14 mouse cellular contexts compared by ENCODE assay signal in the genomic region with DNA sequence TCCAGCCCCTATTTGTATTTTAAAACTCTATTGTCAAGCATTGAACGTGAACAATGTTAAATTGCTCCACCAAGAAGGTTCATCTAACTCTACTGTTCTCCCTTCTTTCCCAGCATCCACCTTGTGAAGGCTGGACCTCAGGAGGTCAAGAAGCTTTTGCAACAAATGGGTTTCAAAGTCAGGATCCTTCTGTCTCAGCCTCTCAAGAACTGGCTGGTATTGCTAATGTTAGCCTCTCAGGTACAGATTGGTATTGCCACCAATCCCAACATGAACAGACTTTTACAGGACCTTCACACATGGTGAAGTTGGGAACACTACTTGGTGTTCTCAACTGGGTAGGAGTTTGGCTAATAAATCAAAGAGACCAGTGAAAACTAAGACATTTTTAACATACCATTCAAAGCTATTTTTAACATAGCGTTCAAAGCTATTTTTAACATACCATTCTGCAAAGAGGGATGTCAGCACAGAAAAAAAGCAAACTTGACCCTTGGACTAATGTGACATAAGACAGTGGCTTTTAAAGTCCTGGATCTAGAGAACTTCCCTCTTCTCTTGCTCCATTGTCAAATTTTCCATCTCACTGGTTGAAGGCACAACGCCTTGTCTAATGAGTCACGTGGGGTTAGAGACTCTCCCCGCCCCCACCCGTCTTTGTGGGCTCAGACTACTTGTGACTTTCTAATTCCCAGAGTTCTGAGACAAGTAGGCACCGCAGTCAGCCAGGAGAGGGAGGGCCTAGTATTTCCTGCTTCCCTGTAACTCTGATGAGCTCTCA. TPM values are rescaled to one million over a fixed set of nuclear protein-coding genes. Genes with fewer than 3 reads are reported as not detected.
DNase-seq lines count a peak whose midpoint lies in the region; ATAC-seq and TF ChIP-seq lines count a peak whose summit lies in the region.
"Had no signal": no experiment of that assay in that cellular context is flagged by ENCODE, and none has a peak within 500 bp of the region (broad histone marks: within the 10 kb centered on the region; RNA-seq: fewer than 3 reads in every experiment).

No protein-coding gene starts in this region.

- no peaks in the 10 kb centered on the region for H3K36me3 ChIP-seq in heart, embryonic 13.5 days
- no peaks in the 10 kb centered on the region for H3K36me3 ChIP-seq in CH12.LX (replicated peaks in 1 of 2; ENCODE audit: control insufficient read depth in 1 of 2, insufficient read depth in 1 of 2, low read length in 1 of 2)
- H3K36me3 ChIP-seq: G1E; hindbrain, embryonic 13.5 days; neural tube, embryonic 13.5 days had no signal

- H3K9me3 ChIP-seq in heart, embryonic 13.5 days: no peaks in the 10 kb centered on the region
- no peaks in the 10 kb centered on the region for H3K9me3 ChIP-seq in CH12.LX (replicated peaks; ENCODE audit: low read length)
- H3K9me3 ChIP-seq: neural tube, embryonic 13.5 days had no signal

- dilution Hi-C loops in CH12.LX (cut with MboI; ENCODE audit: extremely low pct_ligation_motif_present, extremely low pct_unique_long_range_greater_than_20kb, low sequenced_read_pairs): no loop called here

- 20% methylated on average over 7 of the region's 7 CpGs for WGBS in heart, embryonic 13.5 days

- DNase-seq in heart, postnatal 4 days: no peak
- DNase-seq in CH12.LX (ENCODE audit: extremely low read depth): peak; percentile 81
- DNase-seq in lung, postnatal 36 days: peak; percentile 74
- no peak for DNase-seq in adrenal gland, postnatal 4 days (ENCODE audit: low spot score in 2 of 2)
- DNase-seq in cerebellum, adult 8-10 months: no peak
- no peak for DNase-seq in thymus, postnatal 4 days
- DNase-seq: thymus, postnatal 14 days had no signal

- no peak for TF ChIP-seq CTCF in CH12.LX (conservative IDR thresholded peaks at IDR 0.05 in 1 of 2, IDR thresholded peaks at IDR 0.05 in 1 of 2; ENCODE audit: low read depth in 2 of 2, low read length in 2 of 2)
- no peak for TF ChIP-seq CTCF in embryonic fibroblast, embryonic 13.5 days (IDR thresholded peaks at IDR 0.05; ENCODE audit: borderline replicate concordance, insufficient read depth, low read length)

- H3K4me2 ChIP-seq in heart, embryonic 13.5 days: no peak overlapping the region; the same call in 1 of the 2 replicates
- H3K4me2 ChIP-seq in CH12.LX (ENCODE audit: insufficient read depth, low read depth, poor library complexity, severe bottlenecking): peak overlapping the region; percentile 59
- H3K4me2 ChIP-seq: hindbrain, embryonic 13.5 days; neural tube, embryonic 13.5 days had no signal

- no peaks in the 10 kb centered on the region for H3K27me3 ChIP-seq in heart, embryonic 13.5 days (replicated peaks)
- no peaks in the 10 kb centered on the region for H3K27me3 ChIP-seq in CH12.LX (replicated peaks)
- H3K27me3 ChIP-seq: hindbrain, embryonic 13.5 days; neural tube, embryonic 13.5 days had no signal

- no peaks in the 10 kb centered on the region for H3K79me2 ChIP-seq in CH12.LX (replicated peaks; ENCODE audit: control insufficient read depth, extremely low read depth, insufficient read depth, poor library complexity, severe bottlenecking)

- H3K27ac ChIP-seq in heart, embryonic 13.5 days (replicated peaks): peak overlapping the region; percentile 76
- H3K27ac ChIP-seq in CH12.LX (ENCODE audit: insufficient read depth, low read depth): no peak overlapping the region
- H3K27ac ChIP-seq in embryonic fibroblast, embryonic 13.5 days (ENCODE audit: insufficient read depth, low read length): peak overlapping the region; percentile 59
- H3K27ac ChIP-seq: hindbrain, embryonic 13.5 days; neural tube, embryonic 13.5 days had no signal

- TF ChIP-seq POLR2A in CH12.LX (IDR thresholded peaks at IDR 0.05; ENCODE audit: low read depth, low read length): no peak
- no peak for TF ChIP-seq POLR2A in embryonic fibroblast, embryonic 13.5 days (IDR thresholded peaks at IDR 0.05; ENCODE audit: low read depth, low read length)

- no peak overlapping the region for H3K9ac ChIP-seq in heart, embryonic 13.5 days
- no peak overlapping the region for H3K9ac ChIP-seq in CH12.LX (ENCODE audit: insufficient read depth, low read depth)
- H3K9ac ChIP-seq: hindbrain, embryonic 13.5 days; neural tube, embryonic 13.5 days had no signal

- TF ChIP-seq RAD21 in CH12.LX (IDR thresholded peaks at IDR 0.05; ENCODE audit: low read depth, low read length): no peak

- no peak overlapping the region for H3K4me3 ChIP-seq in heart, embryonic 13.5 days
- H3K4me3 ChIP-seq in CH12.LX (replicated peaks in 1 of 3; ENCODE audit: low read depth in 2 of 3, low read length in 2 of 3, poor library complexity in 1 of 3): no peak overlapping the region
- H3K4me3 ChIP-seq in embryonic fibroblast, embryonic 13.5 days (ENCODE audit: insufficient read depth, low read length): no peak overlapping the region
- H3K4me3 ChIP-seq: hindbrain, embryonic 13.5 days; neural tube, embryonic 13.5 days had no signal

- no peak for ATAC-seq in heart, embryonic 13.5 days (ENCODE audit: extremely low read depth, insufficient number of reproducible peaks, low FRiP score, low TSS enrichment)

- H3K4me1 ChIP-seq in heart, embryonic 13.5 days: peaks cover 36% of the 10 kb centered on the region
- peaks cover 28 to 66% of the 10 kb centered on the region in 2 experiments for H3K4me1 ChIP-seq in CH12.LX (ENCODE audit: control insufficient read depth in 1 of 2, insufficient read depth in 2 of 2)
- peaks cover 3% of the 10 kb centered on the region; the same call in 1 of the 2 replicates for H3K4me1 ChIP-seq in embryonic fibroblast, embryonic 13.5 days (ENCODE audit: control insufficient read depth, insufficient read depth, low read length)
- H3K4me1 ChIP-seq: neural tube, embryonic 13.5 days had no signal

- peak; percentile 63 for TF ChIP-seq EP300 in CH12.LX (IDR thresholded peaks at IDR 0.05; ENCODE audit: low read length)

- in situ Hi-C loops in CH12.LX (cut with MboI; ENCODE audit: low pct_ligation_motif_present, low pct_unique_long_range_greater_than_20kb, low sequenced_read_pairs): loop anchor here (5.0 kb wide), 1 partner anchor 52 kb away; no protein-coding TSS in a partner anchor

TF ChIP-seq in CH12.LX, 34 proteins besides CTCF, POLR2A, EP300 and RAD21:
- TF ChIP-seq MAX (IDR thresholded peaks at IDR 0.05; ENCODE audit: low read length) (no peak), ELF1 (IDR thresholded peaks at IDR 0.05; ENCODE audit: low read depth, low read length) (no peak), MAFK (IDR thresholded peaks at IDR 0.05; ENCODE audit: insufficient replicate concordance, low read length) (no peak), ETS1 (conservative IDR thresholded peaks at IDR 0.05; ENCODE audit: low read depth, low read length) (peak; percentile 61; the same call in 1 of the 2 replicates), ZC3H11A (IDR thresholded peaks at IDR 0.05; ENCODE audit: low read depth, low read length) (no peak), PAX5 (IDR thresholded peaks at IDR 0.05; ENCODE audit: low read length) (no peak), JUN (IDR thresholded peaks at IDR 0.05; ENCODE audit: insufficient read depth, low read depth, low read length) (peak; percentile 50; the same call in 1 of the 2 replicates), USF1 (IDR thresholded peaks at IDR 0.05; ENCODE audit: low read depth, low read length) (peak; percentile 83), KAT2A (IDR thresholded peaks at IDR 0.05; ENCODE audit: insufficient replicate concordance, low read length) (no peak), MEF2A (IDR thresholded peaks at IDR 0.05; ENCODE audit: borderline replicate concordance, low read depth, low read length) (no peak), TBP (conservative IDR thresholded peaks at IDR 0.05; ENCODE audit: low read depth, low read length) (no peak), MYC (IDR thresholded peaks at IDR 0.05; ENCODE audit: low read depth, low read length) (no peak), USF2 (conservative IDR thresholded peaks at IDR 0.05; ENCODE audit: low read depth, low read length) (peak; percentile 80), E2F4 (IDR thresholded peaks at IDR 0.05; ENCODE audit: insufficient replicate concordance, low read depth, low read length) (no peak), JUND (conservative IDR thresholded peaks at IDR 0.05; ENCODE audit: low read depth, low read length) (0 out of 2 replicates have a peak, but pooled peaks have one; percentile 37), CHD1 (IDR thresholded peaks at IDR 0.05; ENCODE audit: low read depth, low read length) (no peak), GABPA (IDR thresholded peaks at IDR 0.05; ENCODE audit: insufficient replicate concordance, low read depth, low read length) (no peak), IRF4 (IDR thresholded peaks at IDR 0.05; ENCODE audit: low read depth, low read length) (no peak), CHD2 (IDR thresholded peaks at IDR 0.05; ENCODE audit: low read length) (no peak; the same call in 1 of the 2 replicates), ZNF384 (IDR thresholded peaks at IDR 0.05; ENCODE audit: low read depth, low read length) (no peak), TCF12 (IDR thresholded peaks at IDR 0.05; ENCODE audit: low read depth, low read length) (no peak), SIN3A (IDR thresholded peaks at IDR 0.05; ENCODE audit: low read length) (no peak), MXI1 (IDR thresholded peaks at IDR 0.05; ENCODE audit: low read depth, low read length) (no peak), NRF1 (IDR thresholded peaks at IDR 0.05; ENCODE audit: low read depth, low read length) (no peak), MAZ (IDR thresholded peaks at IDR 0.05; ENCODE audit: low read depth, low read length) (no peak), BHLHE40 (IDR thresholded peaks at IDR 0.05; ENCODE audit: low read depth, low read length) (peak; percentile 88)

RNA-seq across cellular contexts. Expression of a gene that starts 19.6 kb away (rescaled TPM):
- polyA plus RNA-seq in heart, embryonic 13.5 days (2015; fragmentation: Nextera tagmentation; extraction: Ambion mirVana): 0.08 TPM in 1 of 2 replicates, not detected in the other
- total RNA-seq in heart, postnatal 4 days (2021): under 1 TPM; 0.09 to 0.17 TPM
- 0.04 TPM in 1 of 2 replicates, not detected in the other for total RNA-seq in CH12.LX (2012; rRNA removed)
- 0.09 TPM in 1 of 2 replicates, not detected in the other for total RNA-seq in CH12.LX (2014; rRNA removed)
- not detected in 2 replicates for polyA plus RNA-seq in CH12.LX (2012; ENCODE audit: insufficient read length, low read depth)
- polyA plus RNA-seq in embryonic fibroblast, embryonic 13.5 days (2011; ENCODE audit: insufficient read length, low read depth, missing spikeins): not detected in 2 replicates
- total RNA-seq in adrenal gland, postnatal 4 days (2021): under 1 TPM; 0.17 to 0.22 TPM
- polyA plus RNA-seq: G1E; liver, embryonic 16.5 days; neural tube, embryonic 13.5 days; small intestine, adult 2 months had no signal

RNA-seq across cellular contexts. Expression of a gene that starts 26.8 kb away (rescaled TPM):
- 8.1 and 9.7 TPM in 2 replicates for polyA plus RNA-seq in heart, embryonic 13.5 days (2015; fragmentation: Nextera tagmentation; extraction: Ambion mirVana)
- total RNA-seq in heart, postnatal 4 days (2021): 10 to 100 TPM; 12.0 to 12.5 TPM
- total RNA-seq in CH12.LX (2012; rRNA removed) (5.4 and 5.9 TPM in 2 replicates), CH12.LX (2014; rRNA removed) (10.5 and 10.6 TPM in 2 replicates)
- 9.7 and 10.8 TPM in 2 replicates for polyA plus RNA-seq in CH12.LX (2012; ENCODE audit: insufficient read length, low read depth)
- polyA plus RNA-seq in embryonic fibroblast, embryonic 13.5 days (2011; ENCODE audit: insufficient read length, low read depth, missing spikeins): 11.8 and 15.6 TPM in 2 replicates
- total RNA-seq in adrenal gland, postnatal 4 days (2021): 10 to 100 TPM; 21.5 to 24.3 TPM

Comparison
In these comparisons a context has a peak if more than half of its experiments do, and no peak if none do; other contexts are left out.
1. DNase-seq: peak in CH12.LX (single experiment) and lung, postnatal 36 days (single experiment); none in heart, postnatal 4 days (single experiment), adrenal gland, postnatal 4 days (0 of 2), cerebellum, adult 8-10 months (single experiment) and thymus, postnatal 4 days (single experiment).